Mouse (Mus musculus) adrenal gland, adult (tissue): ENCODE data around the gene Fbxl13.

ENCODE experiments used
- DNase-seq, 2 experiments: peaks; one replicate each; pipeline ENCODE4 v3.0.0; 2022 to 2023; ENCODE audit warnings: low spot score in 1 of 2; ENCODE audit not compliant: inconsistent age in 2 of 2

Fbxl13 gene

DNA sequence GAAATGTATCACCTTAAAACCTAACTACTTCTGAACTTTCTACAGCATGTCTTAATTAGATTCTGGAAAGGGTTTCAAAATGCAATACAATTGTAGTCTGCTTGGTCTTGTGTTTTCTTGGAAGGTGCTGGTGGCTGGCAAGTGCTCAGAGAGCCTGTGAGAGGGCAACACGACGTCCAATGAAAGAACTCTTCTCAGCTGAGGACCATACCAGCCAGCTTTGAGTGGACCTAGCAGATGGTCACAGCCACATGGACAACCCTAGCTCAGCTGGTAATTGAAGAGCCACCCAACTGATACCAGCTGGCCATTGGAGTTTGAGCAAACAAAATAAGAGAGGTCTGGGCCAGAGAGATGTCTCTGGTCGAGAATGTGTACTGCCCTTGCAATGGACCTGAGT, 157.7 kb downstream of the Fbxl13 start:
- no peak for DNase-seq

- DNase-seq: no peak
These were observed 158.1 kb downstream of the Fbxl13 start for GRCm38 (mm10) chr5:21487306-21487705.

DNA sequence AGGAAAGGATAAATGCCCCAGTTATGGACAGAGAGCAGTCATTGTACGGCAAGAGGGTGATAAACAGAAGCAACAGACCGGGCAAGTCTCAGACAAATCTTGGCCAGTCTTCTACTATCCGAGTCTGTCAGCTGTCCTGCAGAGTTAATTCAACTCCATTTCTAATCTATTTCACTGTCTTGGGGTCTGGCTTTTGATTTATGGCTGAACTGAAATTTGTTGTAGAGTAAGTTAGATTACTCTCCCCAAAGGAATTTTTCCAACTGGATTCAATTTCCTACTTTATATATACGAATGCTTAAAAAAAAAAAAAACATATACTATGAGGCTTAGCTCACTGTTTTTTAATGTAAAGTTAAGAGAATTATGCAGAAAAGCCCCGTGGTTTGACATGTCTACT, 158.6 kb downstream of the Fbxl13 start:
- DNase-seq: no peak

GRCm38 (mm10) chr5:21485197-21485829, 160.1 kb downstream of the Fbxl13 start:
- no peak for DNase-seq

DNA sequence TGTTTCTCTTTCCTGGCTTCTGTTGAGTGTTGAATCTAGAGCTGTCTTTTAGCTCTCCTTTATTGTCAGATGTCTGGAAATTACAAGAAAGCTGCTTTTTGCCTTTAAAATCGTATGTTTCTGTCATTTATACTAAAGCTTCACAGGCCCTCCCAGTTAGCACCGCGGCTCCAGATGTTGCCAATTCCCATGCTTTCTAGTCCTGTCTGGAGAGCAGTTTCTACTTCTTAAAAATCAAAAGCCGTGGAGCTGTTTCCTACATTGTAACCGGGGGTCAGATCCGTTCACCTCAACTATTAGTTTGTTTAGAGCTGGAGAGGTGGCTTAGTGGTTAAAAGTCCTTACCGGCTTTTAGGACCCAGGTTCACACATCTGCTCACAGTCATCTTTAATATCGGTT, 162.2 kb downstream of the Fbxl13 start:
- DNase-seq: no peak

DNA sequence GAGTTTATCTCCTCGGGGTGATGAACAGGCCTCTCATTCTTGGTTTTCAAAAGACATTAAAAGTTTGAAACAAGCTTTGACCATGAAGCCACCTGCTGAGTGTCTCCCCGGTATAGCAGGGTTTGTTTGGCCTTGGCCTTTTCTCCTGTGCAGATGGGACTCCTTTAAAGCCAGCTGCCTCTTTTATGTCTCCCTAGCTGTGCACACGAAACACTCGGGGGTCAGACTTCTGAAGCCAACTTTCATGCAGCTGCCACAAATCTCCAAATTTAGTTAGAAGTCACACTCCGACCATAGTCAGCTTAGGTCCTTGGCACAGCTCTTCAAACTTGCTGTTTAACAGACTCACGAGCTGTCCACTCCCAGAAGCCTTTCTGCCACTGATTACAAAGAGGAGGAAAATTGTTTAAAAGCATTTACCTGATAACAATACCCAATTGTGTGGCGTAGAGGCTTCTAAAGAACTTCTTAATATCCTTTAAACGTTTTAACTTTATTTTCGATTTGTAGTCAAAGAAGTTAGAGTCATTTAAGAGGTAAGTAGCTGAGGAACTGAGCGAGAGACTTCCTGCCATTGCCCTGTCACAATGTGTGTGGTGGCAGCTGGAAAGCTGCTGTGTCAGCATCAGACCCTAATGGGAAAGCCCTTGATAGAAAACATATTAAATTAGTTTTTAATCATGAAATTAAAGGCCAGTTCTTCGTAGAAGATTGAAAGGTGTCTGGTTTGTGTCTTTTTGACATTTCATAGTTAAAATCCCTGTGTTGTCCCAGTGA, 162.8 kb downstream of the Fbxl13 start:
- peak; percentile 37 to 75 for DNase-seq

GRCm38 (mm10) chr5:21481521-21481920, 163.9 kb downstream of the Fbxl13 start:
- DNase-seq: no peak

DNA sequence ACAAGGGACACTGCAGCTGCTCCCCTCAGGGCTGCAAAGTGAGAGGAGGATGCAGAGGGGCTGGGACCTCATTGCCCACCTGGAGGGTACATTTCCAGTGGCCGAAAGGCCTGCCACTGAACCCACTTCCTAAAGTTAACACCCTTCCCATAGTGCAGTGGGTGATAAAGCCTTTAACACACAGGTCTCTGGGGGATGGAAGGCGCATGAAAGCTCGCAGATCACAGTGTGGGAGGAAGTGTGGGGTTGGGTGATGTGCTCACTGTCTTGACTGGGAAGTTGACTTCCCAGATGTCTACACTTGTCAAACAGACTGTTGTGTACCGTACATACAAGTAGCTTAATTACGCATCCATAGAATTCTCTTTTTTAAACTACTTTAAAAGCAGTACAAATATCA, 165.7 kb downstream of the Fbxl13 start:
- DNase-seq: no peak

DNA sequence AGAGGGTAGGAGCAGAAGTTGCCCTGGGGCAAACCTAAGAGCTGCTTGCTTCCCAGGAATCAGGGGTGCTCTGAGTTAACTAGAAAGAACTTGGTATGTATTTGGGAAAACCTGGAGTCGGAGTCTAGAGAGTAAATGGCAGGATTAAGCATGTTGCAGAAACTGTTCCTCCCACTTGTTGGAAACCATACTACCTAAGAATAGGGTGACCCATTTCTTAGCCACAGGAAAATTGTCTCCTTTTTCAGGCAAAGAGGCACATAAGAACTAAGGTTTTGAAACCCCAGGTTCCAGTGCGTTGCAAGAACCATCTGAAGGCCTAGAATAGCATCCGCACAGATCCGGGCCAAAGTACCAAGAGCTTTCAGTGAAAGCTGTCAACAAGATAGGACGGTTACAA, 167.0 kb downstream of the Fbxl13 start:
- no peak for DNase-seq

GRCm38 (mm10) chr5:21468100-21468499, 177.3 kb downstream of the Fbxl13 start:
- no peak for DNase-seq

- no peak for DNase-seq
These were observed 178.0 kb downstream of the Fbxl13 start for GRCm38 (mm10) chr5:21467387-21467786.

DNA sequence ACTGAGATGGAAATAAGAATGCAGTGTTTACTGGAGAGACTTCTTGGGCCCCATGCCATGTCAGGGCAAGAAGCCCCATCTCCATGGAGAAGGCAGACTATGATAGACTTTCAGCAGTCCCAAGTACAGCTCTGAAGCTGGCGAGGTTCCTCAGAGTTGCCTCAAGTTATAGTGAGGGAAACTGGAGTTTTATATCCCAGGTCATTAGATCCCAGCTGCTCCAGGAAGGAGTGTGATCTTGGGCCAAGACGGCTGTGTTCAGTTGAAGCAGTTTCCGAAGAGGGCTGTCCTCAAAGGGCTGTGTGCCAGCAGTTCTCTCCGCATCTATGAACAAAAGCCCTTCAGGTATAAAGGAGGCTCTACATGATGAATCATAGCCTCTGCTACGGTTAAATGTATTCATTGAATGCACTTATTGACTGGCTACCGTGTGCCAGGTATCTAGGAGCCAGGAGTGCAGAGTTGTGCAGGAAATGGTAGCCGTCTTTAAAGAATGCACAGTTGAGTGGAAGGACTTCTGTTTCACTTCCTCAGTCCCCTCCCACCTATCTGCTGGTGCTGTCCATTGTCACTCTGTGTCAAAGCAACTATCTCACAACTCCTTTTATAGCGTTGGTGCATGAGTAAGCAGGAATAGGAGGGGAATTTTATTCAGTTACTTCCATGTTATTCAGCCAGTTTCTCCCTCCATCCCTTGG, 204.5 kb downstream of the Fbxl13 start:
- DNase-seq: no peak

DNA sequence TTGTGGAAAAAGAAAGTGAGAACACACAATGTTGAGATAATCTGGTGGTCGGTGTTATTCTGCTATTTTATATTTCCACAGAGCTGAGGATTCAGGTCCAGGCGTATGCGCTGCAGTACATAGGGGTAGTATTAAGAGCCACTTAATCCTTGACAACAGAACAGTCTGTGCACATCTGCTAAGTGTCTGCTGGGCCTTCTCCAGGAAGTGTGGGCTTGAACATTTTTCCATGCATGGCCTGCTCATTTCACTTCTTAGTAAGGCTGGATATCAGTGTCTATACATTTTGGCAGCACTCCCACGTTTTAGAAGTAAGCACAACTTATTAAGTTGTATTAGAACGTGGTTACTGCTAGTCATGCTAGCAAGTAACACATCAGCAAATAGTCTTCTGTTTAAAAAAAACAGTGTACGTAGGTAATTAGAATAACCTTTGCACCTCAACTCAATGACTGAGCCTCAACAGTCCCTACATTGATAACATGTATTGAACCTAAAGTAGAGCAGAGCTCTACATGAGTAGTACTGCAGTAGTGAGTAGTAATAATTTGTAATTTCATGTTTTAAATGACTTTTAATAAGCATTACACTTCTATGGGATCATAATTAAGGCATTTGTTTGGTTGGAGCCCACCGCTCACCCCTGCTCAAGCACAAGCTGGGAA, 205.9 kb downstream of the Fbxl13 start:
- DNase-seq: no peak

GRCm38 (mm10) chr5:21438428-21438827, 207.0 kb downstream of the Fbxl13 start:
- no peak for DNase-seq

GRCm38 (mm10) chr5:21436471-21436975, 208.9 kb downstream of the Fbxl13 start:
- DNase-seq: no peak

DNA sequence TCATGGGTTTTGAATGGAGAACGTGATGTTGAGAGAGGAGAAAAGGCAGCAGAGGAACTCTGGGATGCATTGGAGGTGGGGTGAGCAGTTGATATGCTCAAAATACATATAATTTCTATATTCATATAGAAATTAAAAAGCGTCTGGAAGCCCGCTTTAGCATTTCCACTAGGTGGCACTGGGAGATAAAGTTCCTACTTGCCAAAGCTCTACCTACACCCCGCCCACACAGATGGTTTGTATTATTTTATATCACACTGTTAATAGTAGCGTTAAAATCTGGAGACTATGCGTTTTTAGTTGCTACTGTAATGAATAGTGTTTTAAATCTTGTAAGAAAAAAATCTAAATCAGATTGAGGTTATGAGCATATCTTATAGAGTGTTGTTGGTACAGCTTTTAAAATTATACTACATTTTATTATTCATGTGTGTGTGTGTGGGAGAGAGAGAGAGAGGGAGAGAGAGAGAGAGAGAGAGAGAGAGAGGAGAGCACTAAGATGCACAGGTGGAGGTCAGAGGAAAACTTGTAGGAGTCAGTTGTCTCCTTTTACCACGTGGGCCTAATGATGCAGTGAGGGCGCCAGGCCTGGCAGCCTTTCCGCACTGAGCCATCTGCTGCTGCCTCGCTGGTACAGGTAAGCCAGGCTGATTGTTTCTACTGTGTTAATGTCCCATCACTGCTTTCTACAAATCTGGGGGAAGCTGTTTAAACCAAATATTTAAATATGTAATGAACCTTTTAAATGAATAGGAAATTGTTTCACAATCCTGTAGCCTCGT, 211.1 kb downstream of the Fbxl13 start:
- DNase-seq: peak in 1 of 2 experiments; percentile 31
